ENCODE assay signal across 13 mouse cellular contexts in the genomic region with DNA sequence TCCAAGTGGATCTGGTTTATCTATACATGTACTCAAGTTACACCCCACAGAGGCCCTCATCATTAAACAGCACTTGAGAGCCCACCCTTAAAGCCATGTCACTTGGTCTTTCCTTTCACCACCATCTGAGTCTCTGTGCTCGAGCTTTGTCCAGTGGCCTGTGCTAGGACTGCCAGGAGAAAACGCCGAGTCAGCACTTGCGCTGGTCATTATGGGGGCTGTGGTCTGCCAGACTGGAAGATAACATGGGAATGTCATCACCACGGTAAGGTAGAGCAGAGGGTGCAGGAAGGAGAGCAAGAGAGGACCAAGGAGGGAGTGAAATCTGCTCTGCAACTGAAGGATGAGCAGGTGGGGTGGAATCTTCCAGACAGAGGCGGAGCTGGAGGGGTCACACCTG.
"Had no signal": no experiment of that assay in that cellular context is flagged by ENCODE, and none has a peak within 500 bp of the region (broad histone marks: within the 10 kb centered on the region; RNA-seq: fewer than 3 reads in every experiment).

No protein-coding gene starts in this region.

- DNase-seq: retina, postnatal 1 day; right cerebral cortex, adult 18-20 months; right cerebral cortex, postnatal 14 days; right cerebral cortex, postnatal 25 days; right cerebral cortex, postnatal 4 days; spleen, adult 18-20 months; thymus, adult 18-20 months; thymus, adult 2 months; thymus, postnatal 14 days; thymus, postnatal 25 days; thymus, postnatal 4 days had no signal

- H3K36me3 ChIP-seq: stomach, embryonic 15.5 days had no signal

- H3K27ac ChIP-seq: neural tube, embryonic 15.5 days; stomach, embryonic 15.5 days had no signal

- H3K4me1 ChIP-seq: neural tube, embryonic 15.5 days; stomach, embryonic 15.5 days had no signal

- H3K9ac ChIP-seq: neural tube, embryonic 15.5 days; stomach, embryonic 15.5 days had no signal

- H3K27me3 ChIP-seq: neural tube, embryonic 15.5 days; stomach, embryonic 15.5 days had no signal

- H3K4me3 ChIP-seq: neural tube, embryonic 15.5 days; stomach, embryonic 15.5 days had no signal

- H3K9me3 ChIP-seq: neural tube, embryonic 15.5 days; stomach, embryonic 15.5 days had no signal

- H3K4me2 ChIP-seq: neural tube, embryonic 15.5 days; stomach, embryonic 15.5 days had no signal
